Mouse (Mus musculus) testis, adult 2 months (tissue): Measurements from ENCODE around the gene Zfp36.

Experiments used
- CTCF ChIP-seq: fragments of 200-500 bp; IDR thresholded peaks from 2 replicates; pipeline ENCODE4 v1.5.1; 2012; ENCODE audit warnings: low read depth, mild to moderate bottlenecking, inconsistent platforms, low read length, moderate library complexity; ENCODE audit not compliant: control insufficient read depth, insufficient read depth, insufficient replicate concordance
- POLR2A ChIP-seq: fragments of 200-500 bp; IDR thresholded peaks from 2 replicates; pipeline ENCODE4 v1.6.1; 2012; ENCODE audit warnings: low read depth, mild to moderate bottlenecking, inconsistent platforms, low read length, moderate library complexity; ENCODE audit not compliant: control insufficient read depth

DNA sequence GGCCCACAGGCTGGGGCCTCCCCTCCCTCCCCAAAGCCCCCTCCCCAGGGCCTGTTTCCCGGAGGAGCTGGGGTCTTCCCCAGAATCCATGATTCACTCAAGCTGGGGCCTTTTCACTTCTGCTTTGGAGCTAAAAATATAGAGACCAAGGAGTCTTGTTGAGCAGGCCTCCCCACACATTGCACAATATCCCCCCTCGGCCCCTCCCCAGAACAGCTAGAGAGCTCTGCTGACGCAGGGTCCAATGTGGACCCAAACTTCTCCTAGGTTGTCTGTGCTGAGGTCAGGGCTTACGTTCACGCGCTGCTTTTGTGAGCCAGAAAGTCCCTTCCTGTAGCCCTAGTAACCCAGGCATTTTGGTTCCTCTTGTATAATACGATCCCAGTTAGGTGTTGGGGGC, 6.0 kb upstream of the Zfp36 start:
- no peak for TF ChIP-seq POLR2A
- no peak for TF ChIP-seq CTCF
